Mouse (Mus musculus): ENCODE measurements at regions not wholly inside any gene's neighbourhood (a gene's known extent, or its start where the extent isn't known, plus 50 kb on each side); places are given as distances from the start of the nearest gene placed in this dataset.

DNA sequence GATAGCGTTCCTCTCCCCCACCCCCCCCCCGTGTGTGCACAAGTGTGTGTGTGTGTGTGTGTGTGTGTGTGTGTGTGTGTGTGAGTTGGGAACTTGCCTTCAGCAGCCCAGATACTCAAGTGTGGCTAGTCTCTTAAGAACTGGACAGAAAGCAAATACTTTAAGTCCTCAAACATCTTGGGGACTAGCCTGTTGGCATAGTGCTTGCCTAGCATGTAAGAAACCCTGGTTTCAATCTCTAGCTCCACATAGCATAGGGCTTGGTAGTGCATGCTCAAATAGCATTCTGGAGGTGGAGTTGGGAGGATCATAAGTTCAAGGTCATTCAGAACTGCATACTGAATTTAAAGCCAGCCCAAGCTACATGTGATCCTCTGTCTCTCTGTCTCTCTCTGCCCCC lies 117.5 kb upstream of the Btg1 start:
- H3K27me3 ChIP-seq (ENCODE audit: control insufficient read depth in 1 of 2, insufficient read depth in 2 of 2, low read length in 2 of 2), result no peaks in the 10 kb centered on the region
- no peak overlapping the region for H3K4me3 ChIP-seq (ENCODE audit: control insufficient read depth in 1 of 2, insufficient read depth in 1 of 2, low read depth in 2 of 2, low read length in 2 of 2)
- TF ChIP-seq NRF1 (IDR thresholded peaks at IDR 0.05; ENCODE audit: insufficient read depth, low read depth, low read length, poor library complexity, severe bottlenecking), result no peak
- no peak overlapping the region for H3K9ac ChIP-seq (ENCODE audit: control insufficient read depth, low read depth, low read length, poor library complexity, severe bottlenecking)
- no peak overlapping the region for H3K27ac ChIP-seq (ENCODE audit: control insufficient read depth, low read depth, low read length)
- DNase-seq (ENCODE audit: low read depth, low spot score), result no peak
- no peaks in the 10 kb centered on the region for H3K79me2 ChIP-seq (ENCODE audit: control insufficient read depth, insufficient read depth, low read length, poor library complexity)
- no peaks in the 10 kb centered on the region for H3K9me3 ChIP-seq (replicated peaks; ENCODE audit: insufficient read depth, low read length)
- no peaks in the 10 kb centered on the region for H3K36me3 ChIP-seq (ENCODE audit: control insufficient read depth in 1 of 2, insufficient read depth in 2 of 2, low read length in 2 of 2)
- no peaks in the 10 kb centered on the region for H3K4me1 ChIP-seq (ENCODE audit: control insufficient read depth in 1 of 2, insufficient read depth in 2 of 2, low read length in 2 of 2)

- Histone ChIP-seq H3K27me3 (ENCODE audit: control insufficient read depth in 1 of 2, insufficient read depth in 2 of 2, low read length in 2 of 2) (no peaks in the 10 kb centered on the region), H3K36me3 (ENCODE audit: control insufficient read depth in 1 of 2, insufficient read depth in 2 of 2, low read length in 2 of 2) (no peaks in the 10 kb centered on the region), H3K4me3 (ENCODE audit: control insufficient read depth in 1 of 2, insufficient read depth in 1 of 2, low read depth in 2 of 2, low read length in 2 of 2) (no peak overlapping the region), H3K9me3 (replicated peaks; ENCODE audit: insufficient read depth, low read length) (no peaks in the 10 kb centered on the region), H3K79me2 (ENCODE audit: control insufficient read depth, insufficient read depth, low read length, poor library complexity) (no peaks in the 10 kb centered on the region), H3K27ac (ENCODE audit: control insufficient read depth, low read depth, low read length) (no peak overlapping the region), H3K9ac (ENCODE audit: control insufficient read depth, low read depth, low read length, poor library complexity, severe bottlenecking) (no peak overlapping the region), H3K4me1 (ENCODE audit: control insufficient read depth in 1 of 2, insufficient read depth in 2 of 2, low read length in 2 of 2) (no peaks in the 10 kb centered on the region)
- no peak for DNase-seq (ENCODE audit: low read depth, low spot score)
- TF ChIP-seq USF1 (IDR thresholded peaks at IDR 0.05; ENCODE audit: low read depth, low read length), result no peak
- no peak for TF ChIP-seq USF2 (IDR thresholded peaks at IDR 0.05; ENCODE audit: borderline replicate concordance in 1 of 2, insufficient read depth in 1 of 2, low read depth in 1 of 2, low read length in 2 of 2)
- TF ChIP-seq JUND (IDR thresholded peaks at IDR 0.05; ENCODE audit: low read depth, low read length), result no peak
- TF ChIP-seq GABPA (IDR thresholded peaks at IDR 0.05; ENCODE audit: low read depth, low read length), result no peak
- no peak for TF ChIP-seq ZC3H11A (IDR thresholded peaks at IDR 0.05; ENCODE audit: low read depth, low read length)
- TF ChIP-seq RCOR1 (IDR thresholded peaks at IDR 0.05; ENCODE audit: low read depth, low read length), result no peak
- TF ChIP-seq POLR2A (IDR thresholded peaks at IDR 0.05; ENCODE audit: control insufficient read depth in 1 of 2, insufficient read depth in 1 of 2, low read depth in 1 of 2, low read length in 2 of 2, poor library complexity in 1 of 2), result no peak
- no peak for TF ChIP-seq CHD1 (IDR thresholded peaks at IDR 0.05; ENCODE audit: low read depth, low read length)
- TF ChIP-seq MYC (IDR thresholded peaks at IDR 0.05; ENCODE audit: low read depth, low read length), result no peak
- TF ChIP-seq CTCF (IDR thresholded peaks at IDR 0.05 in 2 of 3, conservative IDR thresholded peaks at IDR 0.05 in 1 of 3; ENCODE audit: control insufficient read depth in 1 of 3, insufficient read depth in 1 of 3, low read depth in 2 of 3, low read length in 3 of 3, poor library complexity in 1 of 3, severe bottlenecking in 1 of 3), result no peak
- no peak for TF ChIP-seq RAD21 (IDR thresholded peaks at IDR 0.05; ENCODE audit: low read depth, low read length)
- no peak for TF ChIP-seq ZMIZ1 (IDR thresholded peaks at IDR 0.05; ENCODE audit: low read depth, low read length)
- TF ChIP-seq E2F4 (IDR thresholded peaks at IDR 0.05; ENCODE audit: borderline replicate concordance, low read depth, low read length), result no peak
- TF ChIP-seq MXI1 (IDR thresholded peaks at IDR 0.05; ENCODE audit: low read depth, low read length), result no peak
- no peak for TF ChIP-seq TCF12 (IDR thresholded peaks at IDR 0.05; ENCODE audit: low read depth, low read length)
Measured at GRCm38 (mm10) chr10:96502090-96502728, 114.6 kb upstream of the Btg1 start.
